Mouse (Mus musculus): ENCODE results near the gene Slc26a5.

DNA sequence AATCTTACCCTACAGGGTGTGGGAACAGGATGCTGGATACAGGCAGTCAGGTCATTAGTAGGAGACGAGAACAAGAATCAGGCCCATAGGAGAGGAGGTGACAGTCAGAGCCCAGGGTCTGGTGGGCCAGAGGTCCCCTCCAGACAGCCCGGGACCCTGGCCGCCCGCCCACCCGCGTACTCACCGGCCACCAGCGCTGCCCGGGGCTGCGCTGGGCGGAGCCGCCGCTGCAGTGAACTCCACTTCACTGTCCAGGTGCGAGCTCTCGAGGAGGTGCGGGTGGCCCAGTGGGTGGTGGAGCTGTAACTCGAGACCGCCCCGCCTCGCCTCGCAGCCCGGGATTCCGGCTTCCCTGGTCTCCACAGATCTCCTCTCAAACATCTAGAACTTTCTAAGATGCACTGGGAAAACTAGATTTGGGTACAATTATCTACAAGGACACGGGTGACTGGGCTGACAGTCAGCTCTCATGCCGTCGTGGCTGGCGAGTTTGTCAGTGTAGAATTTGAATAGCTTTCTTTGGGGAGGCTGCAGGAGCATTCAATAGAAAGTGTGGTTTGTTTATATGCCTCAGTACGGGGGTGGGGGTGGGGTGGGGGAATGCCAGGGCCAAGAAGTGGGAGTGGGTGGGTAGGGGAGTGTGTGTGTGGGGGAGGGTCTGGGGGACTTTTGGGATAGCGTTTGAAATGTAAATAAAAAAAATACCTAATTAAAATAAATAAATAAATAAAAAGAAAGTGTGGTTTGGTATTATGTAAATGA is at the start of gene Slc26a5:
- no peak for TF ChIP-seq CTCF (IDR thresholded peaks at IDR 0.05; ENCODE audit: low read depth, low read length)
- TF ChIP-seq POLR2A (IDR thresholded peaks at IDR 0.05; ENCODE audit: insufficient read depth, low read length), result no peak
